Mouse (Mus musculus): ENCODE measurements at regions not wholly inside any gene's neighbourhood (a gene's known extent, or its start where the extent isn't known, plus 50 kb on each side); places are given as distances from the start of the nearest gene placed in this dataset.

DNA sequence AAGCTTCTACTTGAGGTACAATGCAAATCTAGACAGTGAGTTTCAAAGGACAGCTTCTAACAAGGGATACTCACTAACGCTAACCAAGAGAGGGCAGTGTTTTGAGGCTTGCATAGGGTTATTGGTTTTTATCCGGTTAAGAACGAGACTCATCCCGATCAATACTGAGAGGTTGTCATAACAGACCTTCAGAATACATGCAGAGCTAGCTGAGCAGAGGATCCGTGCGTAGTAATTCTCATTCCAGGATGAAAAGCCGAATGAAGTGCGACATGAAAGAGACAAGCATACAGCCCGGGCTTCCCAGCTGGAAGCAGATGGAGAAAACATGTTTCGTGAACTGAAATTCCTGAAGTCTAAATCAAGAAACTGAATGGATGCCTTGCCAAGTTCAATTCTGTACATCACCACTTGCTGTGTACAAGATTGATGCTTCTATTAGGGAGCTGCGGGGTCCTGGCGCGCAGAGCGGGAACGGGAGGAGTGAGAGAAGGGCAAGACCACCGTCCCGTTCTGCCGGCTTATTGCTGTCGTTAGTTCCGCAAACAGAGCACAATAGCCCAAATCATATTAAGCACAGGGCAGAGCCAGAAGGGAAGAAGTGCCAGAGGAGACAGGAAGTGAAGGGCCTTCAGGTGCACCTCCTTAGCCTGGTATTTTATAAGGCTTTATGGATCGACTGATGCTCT, 65.4 kb upstream of the Tes start:
- no peak for DNase-seq (ENCODE audit: low spot score)

- DNase-seq (ENCODE audit: low spot score): no peak
Observed at GRCm38 (mm10) chr6:16995495-16995936, 69.4 kb upstream of the Tes start.

DNA sequence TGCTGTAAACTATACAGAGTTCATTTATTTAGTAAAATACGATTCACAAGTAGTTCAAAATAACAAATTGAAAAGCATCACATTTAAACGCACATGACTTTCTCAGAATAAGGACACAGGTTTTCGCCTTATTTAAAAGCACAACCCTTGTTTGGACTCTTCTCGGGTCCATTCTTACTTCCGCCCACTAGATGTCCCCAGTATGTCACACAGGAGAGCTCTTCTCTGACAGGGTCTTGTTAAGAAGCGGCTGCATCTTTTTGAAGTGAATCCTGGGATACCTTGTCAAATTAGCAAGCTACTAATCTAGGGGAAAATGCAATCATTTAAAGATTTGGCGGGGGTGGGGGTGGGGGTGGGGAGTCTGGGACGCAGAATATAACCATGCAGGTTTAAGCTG, 70.2 kb upstream of the Tes start:
- no peak for DNase-seq (ENCODE audit: low spot score)

DNA sequence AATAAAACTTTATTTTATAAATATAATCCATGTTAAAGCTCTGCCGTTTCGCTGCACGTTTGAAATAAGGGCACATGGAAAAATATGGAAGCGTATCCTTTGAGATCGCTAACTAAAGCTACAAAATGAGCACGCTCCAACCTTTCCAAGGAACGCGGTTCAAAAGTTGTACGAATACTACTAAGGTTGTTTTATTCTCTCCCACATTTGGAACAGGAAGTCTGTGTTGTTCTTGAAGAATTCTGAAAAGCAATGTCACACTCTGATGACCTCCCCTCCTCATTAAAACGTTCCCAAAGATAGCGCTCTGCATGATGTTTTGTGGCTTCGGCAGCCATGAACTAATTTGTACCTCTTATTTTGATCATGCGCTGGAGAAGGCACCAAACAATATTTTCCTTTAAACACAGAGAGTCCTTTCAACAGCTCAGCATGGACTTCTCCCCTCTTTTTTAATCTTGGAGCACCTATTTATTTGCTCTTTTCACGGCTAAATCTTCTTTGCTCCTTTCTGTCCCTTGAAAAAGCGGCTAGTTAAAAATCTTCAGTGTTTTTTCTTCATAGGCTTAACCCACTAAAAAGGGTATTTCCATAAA, 72.9 kb upstream of the Tes start:
- no peak for DNase-seq (ENCODE audit: low spot score)

- DNase-seq (ENCODE audit: low spot score): peak; percentile 66
Observed at GRCm38 (mm10) chr6:16978206-16978505, 79.9 kb upstream of the Tfec start.

DNA sequence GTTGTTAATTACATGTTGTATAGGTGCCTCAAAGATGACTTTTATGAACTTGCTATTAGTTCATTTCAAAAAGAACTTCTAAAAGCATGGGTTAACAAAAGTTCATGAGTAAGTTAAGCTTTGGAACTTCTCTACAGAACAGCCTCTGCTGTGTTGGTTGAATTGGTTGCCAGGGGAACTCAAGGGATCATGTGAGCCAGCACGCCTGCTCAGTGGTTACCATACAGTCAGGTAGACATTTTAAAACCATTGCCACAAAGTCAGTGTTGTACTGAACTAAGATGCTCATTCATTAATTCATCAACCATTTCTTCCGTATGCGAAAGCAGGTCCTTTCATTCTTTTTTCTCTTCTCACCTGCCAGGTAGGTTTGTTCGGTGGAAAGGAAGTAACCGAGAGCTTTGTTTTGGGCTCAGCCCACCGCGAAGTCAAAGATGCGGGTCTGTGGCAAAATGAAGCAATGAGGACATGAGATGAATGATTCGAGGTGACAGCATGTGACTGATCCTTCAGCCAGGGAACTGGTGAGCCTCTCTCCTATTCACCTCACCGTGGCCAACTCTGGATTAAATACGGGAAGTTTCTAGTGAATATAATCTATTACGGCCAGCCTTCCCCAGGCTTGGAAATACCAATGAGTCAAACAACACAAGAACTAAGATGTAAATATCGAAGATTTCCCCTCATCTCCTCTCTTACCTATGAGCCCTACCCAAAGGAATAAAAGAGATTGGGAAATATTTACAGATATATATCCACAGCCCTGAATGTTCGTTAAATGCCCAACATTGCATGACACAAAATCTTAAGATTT, 79.4 kb upstream of the Tfec start:
- DNase-seq (ENCODE audit: low spot score): no peak

GRCm38 (mm10) chr6:16965658-16966057, 67.4 kb upstream of the Tfec start:
- DNase-seq (ENCODE audit: low spot score): no peak

DNA sequence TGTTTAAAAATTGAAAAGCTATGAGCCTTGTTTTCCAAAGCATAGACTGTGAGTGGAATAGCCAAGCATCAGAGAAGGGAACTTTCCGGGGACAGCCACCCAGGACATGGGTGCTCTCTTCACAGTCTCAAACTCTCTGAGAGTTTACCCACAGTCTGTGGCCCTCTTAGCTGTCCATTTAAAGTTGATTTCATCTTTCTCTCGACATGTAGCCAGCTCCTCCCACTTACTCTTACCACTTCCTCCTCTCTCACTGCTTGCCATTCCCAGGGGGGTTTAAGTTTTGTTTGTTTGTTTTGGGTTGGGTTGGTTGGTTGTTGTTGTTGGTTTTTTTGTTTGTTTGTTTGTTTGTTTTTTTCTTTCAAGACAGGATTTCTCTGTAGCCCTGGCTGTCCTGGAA, 66.1 kb upstream of the Tfec start:
- no peak for DNase-seq (ENCODE audit: low spot score)

- no peak for DNase-seq (ENCODE audit: low spot score)
Observed at GRCm38 (mm10) chr6:16963958-16964357, 65.7 kb upstream of the Tfec start.

DNA sequence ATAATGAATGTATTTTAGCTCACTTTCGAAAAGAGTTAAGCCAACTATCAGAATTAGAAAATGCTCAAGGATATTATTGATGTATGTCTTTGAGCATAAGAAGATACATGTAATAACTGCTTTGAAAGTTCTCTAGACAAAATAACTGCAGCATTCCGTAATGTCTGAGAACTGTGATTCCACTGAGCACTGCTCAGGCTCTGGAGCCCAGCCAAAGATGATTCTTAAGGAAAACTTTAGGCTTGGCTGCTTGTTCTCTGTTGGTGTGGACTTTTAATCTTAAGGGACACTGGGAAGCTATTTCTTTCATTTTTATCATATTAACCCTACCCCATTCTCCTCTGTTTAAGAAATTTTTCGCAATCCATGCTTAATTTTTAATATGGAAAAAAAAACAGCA, 59.9 kb upstream of the Tfec start:
- peak; percentile 50 for DNase-seq (ENCODE audit: low spot score)

DNA sequence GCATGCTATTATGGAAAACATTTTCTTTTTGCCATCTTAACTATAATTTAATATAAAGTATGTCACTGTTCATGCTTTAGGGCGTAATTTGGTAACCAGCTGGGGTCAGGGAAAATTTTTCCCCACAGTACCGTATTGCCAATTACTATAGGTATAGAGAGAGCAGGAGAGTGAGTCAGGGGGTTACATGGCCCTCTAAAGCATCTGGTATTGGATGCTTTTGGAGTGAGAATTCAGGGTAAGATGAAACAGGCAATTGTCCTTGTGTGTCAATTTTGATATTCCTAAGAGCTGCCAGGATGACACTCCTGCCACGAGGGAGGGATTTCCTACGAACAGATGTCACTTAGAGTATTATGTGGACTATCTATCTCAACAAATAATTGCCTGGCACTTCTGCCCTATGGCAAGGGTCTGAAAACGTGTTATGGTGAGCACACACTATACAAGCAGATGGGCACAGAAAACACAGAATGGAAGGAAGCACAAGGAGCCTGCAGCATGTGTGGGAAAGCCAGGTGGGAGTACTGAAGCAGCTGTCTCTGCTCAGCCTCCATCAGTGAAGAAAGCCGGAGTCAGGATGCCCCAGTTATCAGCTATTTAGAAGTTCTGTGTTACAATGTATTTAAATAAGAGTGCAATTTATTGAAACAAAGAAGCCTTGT, 58.7 kb upstream of the Tfec start:
- no peak for DNase-seq (ENCODE audit: low spot score)
